ENCODE assay signal across 8 mouse cellular contexts in genomic region chr3:69599166-69599500, GRCm38 (mm10). TPM values are rescaled to one million over a fixed set of nuclear protein-coding genes. Genes with fewer than 3 reads are reported as not detected.
DNase-seq lines count a peak whose midpoint lies in the region; ATAC-seq lines count a peak whose summit lies in the region.

No protein-coding gene starts in this region.

- peaks cover 4% of the 10 kb centered on the region; the same call in 1 of the 2 replicates for H3K4me1 ChIP-seq in embryonic facial prominence, embryonic 11.5 days (ENCODE audit: control insufficient read depth, insufficient read depth, low read length)
- peaks cover 38% of the 10 kb centered on the region for H3K4me1 ChIP-seq in hindbrain, embryonic 15.5 days (replicated peaks)

- H3K27me3 ChIP-seq in embryonic facial prominence, embryonic 11.5 days (ENCODE audit: control insufficient read depth, insufficient read depth, low read length), result no peaks in the 10 kb centered on the region
- no peaks in the 10 kb centered on the region for H3K27me3 ChIP-seq in hindbrain, embryonic 15.5 days

- no peaks in the 10 kb centered on the region for H3K9me3 ChIP-seq in embryonic facial prominence, embryonic 11.5 days (replicated peaks; ENCODE audit: control insufficient read depth, low read length)
- no peaks in the 10 kb centered on the region for H3K9me3 ChIP-seq in hindbrain, embryonic 15.5 days

- peak overlapping the region; percentile 77 for H3K4me3 ChIP-seq in embryonic facial prominence, embryonic 11.5 days (ENCODE audit: low read depth, low read length)
- H3K4me3 ChIP-seq in hindbrain, embryonic 15.5 days, result peak overlapping the region; percentile 76

- H3K4me2 ChIP-seq in embryonic facial prominence, embryonic 11.5 days (ENCODE audit: low read depth, low read length), result peak overlapping the region; percentile 89
- peak overlapping the region; percentile 55 for H3K4me2 ChIP-seq in hindbrain, embryonic 15.5 days

- ATAC-seq in embryonic facial prominence, embryonic 11.5 days (replicated peaks; ENCODE audit: insufficient number of reproducible peaks, low FRiP score, low TSS enrichment, low read depth), result no peak; the same call in 1 of the 2 replicates
- peak; percentile 33; the same call in 1 of the 2 replicates for ATAC-seq in hindbrain, embryonic 15.5 days (ENCODE audit: low FRiP score, low read depth)
- peak; percentile 18; the same call in 1 of the 2 replicates for ATAC-seq in megakaryocyte-erythroid progenitor cell, adult 5-6 weeks (replicated peaks; ENCODE audit: low FRiP score, low TSS enrichment, poor library complexity, severe bottlenecking)
- no peak for ATAC-seq in activated CD4-positive, CD25-positive, alpha-beta regulatory T cell, adult 4 months

- peak overlapping the region; percentile 88 for H3K9ac ChIP-seq in embryonic facial prominence, embryonic 11.5 days (replicated peaks; ENCODE audit: low read length)
- H3K9ac ChIP-seq in hindbrain, embryonic 15.5 days, result peak overlapping the region; percentile 77

- no peak overlapping the region for H3K27ac ChIP-seq in embryonic facial prominence, embryonic 11.5 days (replicated peaks; ENCODE audit: low read depth, low read length)
- peak overlapping the region; percentile 86 for H3K27ac ChIP-seq in hindbrain, embryonic 15.5 days (replicated peaks)

- WGBS in embryonic facial prominence, embryonic 11.5 days, result 5% methylated on average over 4 of the region's 5 CpGs
- 22% methylated on average over 5 of the region's 5 CpGs for WGBS in hindbrain, embryonic 15.5 days

- no peaks in the 10 kb centered on the region for H3K36me3 ChIP-seq in embryonic facial prominence, embryonic 11.5 days (replicated peaks; ENCODE audit: control insufficient read depth, insufficient read depth, low read depth, low read length)
- peaks cover 4% of the 10 kb centered on the region; the same call in 1 of the 2 replicates for H3K36me3 ChIP-seq in hindbrain, embryonic 15.5 days

- peak; percentile 29 for DNase-seq in left cerebral cortex, postnatal 4 days
- DNase-seq in left cerebral cortex, postnatal 25 days (ENCODE audit: low spot score in 2 of 2), result no peak
- DNase-seq in embryonic facial prominence, embryonic 11.5 days (ENCODE audit: low spot score), result no peak
- DNase-seq in adrenal gland, adult 18-20 months (ENCODE audit: low spot score in 2 of 2), result no peak
- no peak for DNase-seq in frontal cortex, postnatal 10 days (ENCODE audit: low spot score in 2 of 2)

- intact Hi-C loops in left cerebral cortex, postnatal 4 days (cut with DNase I), result no loop called here
- intact Hi-C loops in left cerebral cortex, postnatal 25 days (cut with DNase I), result loop anchor here (5.0 kb wide), 2 partner anchors 103 to 112 kb away; no protein-coding TSS in a partner anchor

RNA-seq across cellular contexts. Expression of gene B3galnt1, which starts 0.4 kb away (rescaled TPM):
- total RNA-seq in left cerebral cortex, postnatal 4 days (2021), result 10 to 100 TPM; 54.3 to 58.8 TPM
- 10 to 100 TPM; 55.7 to 61.2 TPM for total RNA-seq in left cerebral cortex, postnatal 25 days (2021)
- polyA plus RNA-seq in embryonic facial prominence, embryonic 11.5 days (2014; fragmentation: Nextera tagmentation; extraction: Ambion mirVana), result 38.3 and 43.1 TPM in 2 replicates
- polyA plus RNA-seq in hindbrain, embryonic 15.5 days (2015; fragmentation: Nextera tagmentation; extraction: Ambion mirVana), result 102 and 103 TPM in 2 replicates
- total RNA-seq in megakaryocyte-erythroid progenitor cell, adult 5-6 weeks (2014; fragmentation: Nextera tagmentation), result 0.82 TPM in 1 of 2 replicates, not detected in the other
- 0.99 TPM in 1 of 2 replicates, not detected in the other for total RNA-seq in megakaryocyte-erythroid progenitor cell, adult 5-6 weeks (2017)
- total RNA-seq in adrenal gland, adult 18-20 months (2021), result 10 to 100 TPM; 12.8 to 13.1 TPM
- polyA plus RNA-seq in activated CD4-positive, CD25-positive, alpha-beta regulatory T cell, adult 4 months (2017; shearing (Covaris generic)), result not detected

Comparison
In these comparisons a context has a peak if more than half of its experiments do, and no peak if none do; other contexts are left out.
1. ATAC-seq: peak in hindbrain, embryonic 15.5 days (single experiment) and megakaryocyte-erythroid progenitor cell, adult 5-6 weeks (single experiment); none in embryonic facial prominence, embryonic 11.5 days (single experiment) and activated CD4-positive, CD25-positive, alpha-beta regulatory T cell, adult 4 months (single experiment).
2. RNA of gene B3galnt1, which starts 0.4 kb away (total RNA-seq): 55.7 to 61.2 TPM in left cerebral cortex, postnatal 25 days, 54.3 to 58.8 TPM in left cerebral cortex, postnatal 4 days and 12.8 to 13.1 TPM in adrenal gland, adult 18-20 months; 0.82 to 0.99 TPM in megakaryocyte-erythroid progenitor cell, adult 5-6 weeks; every median in the first group is over 4 times any median in the second.